22 mouse cellular contexts compared by ENCODE assay signal in the genomic region with DNA sequence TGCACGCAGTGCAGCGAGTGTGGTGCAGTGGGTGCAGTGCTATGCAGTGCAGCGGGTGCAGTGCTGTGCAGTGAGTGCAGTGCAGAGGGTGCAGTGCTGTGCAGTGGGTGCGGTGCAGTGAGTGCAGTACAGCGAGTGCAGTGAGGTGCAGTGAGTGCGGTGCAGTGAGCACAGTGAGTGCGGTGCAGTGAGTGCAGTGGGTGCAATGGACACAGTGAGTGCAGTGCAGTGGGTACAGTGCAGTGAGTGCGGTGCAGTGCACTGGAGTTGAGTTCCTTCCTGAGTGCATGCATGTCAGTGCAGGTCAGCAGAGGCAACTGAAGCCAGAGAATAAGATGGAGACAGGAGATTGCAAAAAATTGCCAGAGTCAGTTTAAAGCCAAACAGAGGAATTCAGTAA. TPM values are rescaled to one million over a fixed set of nuclear protein-coding genes. Genes with fewer than 3 reads are reported as not detected.
DNase-seq lines count a peak whose midpoint lies in the region; ATAC-seq lines count a peak whose summit lies in the region.
"Had no signal": no experiment of that assay in that cellular context is flagged by ENCODE, and none has a peak within 500 bp of the region (broad histone marks: within the 10 kb centered on the region; RNA-seq: fewer than 3 reads in every experiment).

No protein-coding gene starts in this region.

- H3K4me1 ChIP-seq in embryonic facial prominence, embryonic 12.5 days, result no peaks in the 10 kb centered on the region
- H3K4me1 ChIP-seq in embryonic facial prominence, embryonic 10.5 days, result no peaks in the 10 kb centered on the region
- no peaks in the 10 kb centered on the region for H3K4me1 ChIP-seq in kidney, embryonic 14.5 days (ENCODE audit: control insufficient read depth, insufficient read depth, low read length)
- H3K4me1 ChIP-seq in megakaryocyte, embryonic 14.5 days, result peaks cover 25% of the 10 kb centered on the region
- H3K4me1 ChIP-seq: hindbrain, embryonic 13.5 days; limb, embryonic 12.5 days; neural tube, embryonic 13.5 days had no signal

- 95% methylated on average over 8 of the region's 8 CpGs for WGBS in embryonic facial prominence, embryonic 12.5 days
- WGBS in embryonic facial prominence, embryonic 10.5 days, result 96% methylated on average over 8 of the region's 8 CpGs
- 97% methylated on average over 8 of the region's 8 CpGs for WGBS in kidney, embryonic 14.5 days

- no peaks in the 10 kb centered on the region for H3K27me3 ChIP-seq in embryonic facial prominence, embryonic 12.5 days
- no peaks in the 10 kb centered on the region for H3K27me3 ChIP-seq in embryonic facial prominence, embryonic 10.5 days (replicated peaks; ENCODE audit: low read depth, poor library complexity, severe bottlenecking)
- no peaks in the 10 kb centered on the region for H3K27me3 ChIP-seq in kidney, embryonic 14.5 days (ENCODE audit: control insufficient read depth, insufficient read depth, low read length)
- H3K27me3 ChIP-seq in megakaryocyte, embryonic 14.5 days (replicated peaks), result peaks cover 6% of the 10 kb centered on the region
- H3K27me3 ChIP-seq: hindbrain, embryonic 13.5 days; limb, embryonic 12.5 days; neural tube, embryonic 13.5 days had no signal

- 0 out of 2 replicates have a peak, but pooled peaks cover 5% of the 10 kb centered on the region for H3K9me3 ChIP-seq in embryonic facial prominence, embryonic 12.5 days
- peaks cover 7% of the 10 kb centered on the region for H3K9me3 ChIP-seq in embryonic facial prominence, embryonic 10.5 days
- H3K9me3 ChIP-seq in kidney, embryonic 14.5 days (ENCODE audit: control insufficient read depth, low read length), result 0 out of 2 replicates have a peak, but pooled peaks cover 2% of the 10 kb centered on the region
- peaks cover 8% of the 10 kb centered on the region for H3K9me3 ChIP-seq in megakaryocyte, embryonic 14.5 days
- H3K9me3 ChIP-seq: neural tube, embryonic 13.5 days had no signal

- no peak for DNase-seq in embryonic facial prominence, embryonic 10.5 days (ENCODE audit: low spot score)
- no peak for DNase-seq in kidney, postnatal 14 days
- DNase-seq in embryo, embryonic 9.5 days (ENCODE audit: extremely low spot score), result no peak
- DNase-seq: adrenal gland, postnatal 25 days; cerebellum, adult 11 months; cerebellum, postnatal 10 days; embryo, embryonic 11 days; gastrocnemius, adult 2 months; kidney, adult 9 months; lung, adult 2 months; lung, postnatal 4 days; thymus, adult 18-20 months had no signal

- no peak overlapping the region for H3K4me3 ChIP-seq in embryonic facial prominence, embryonic 12.5 days
- no peak overlapping the region for H3K4me3 ChIP-seq in embryonic facial prominence, embryonic 10.5 days
- no peak overlapping the region for H3K4me3 ChIP-seq in kidney, embryonic 14.5 days (ENCODE audit: low read length)
- H3K4me3 ChIP-seq in megakaryocyte, embryonic 14.5 days (replicated peaks), result peak overlapping the region; percentile 88
- H3K4me3 ChIP-seq: gastrocnemius, adult 2 months; hindbrain, embryonic 13.5 days; limb, embryonic 12.5 days; neural tube, embryonic 13.5 days had no signal

- no peak overlapping the region for H3K27ac ChIP-seq in embryonic facial prominence, embryonic 12.5 days
- no peak overlapping the region for H3K27ac ChIP-seq in embryonic facial prominence, embryonic 10.5 days (replicated peaks)
- H3K27ac ChIP-seq in kidney, embryonic 14.5 days (ENCODE audit: low read depth, low read length), result no peak overlapping the region
- H3K27ac ChIP-seq: gastrocnemius, adult 2 months; hindbrain, embryonic 13.5 days; limb, embryonic 12.5 days; neural tube, embryonic 13.5 days had no signal

- no peak overlapping the region for H3K4me2 ChIP-seq in embryonic facial prominence, embryonic 12.5 days (replicated peaks)
- H3K4me2 ChIP-seq in kidney, embryonic 14.5 days (replicated peaks; ENCODE audit: low read depth, low read length), result no peak overlapping the region
- H3K4me2 ChIP-seq: heart, embryonic 11.5 days; hindbrain, embryonic 13.5 days; limb, embryonic 12.5 days; neural tube, embryonic 13.5 days had no signal

- peak; percentile 62; the same call in 1 of the 2 replicates for ATAC-seq in embryonic facial prominence, embryonic 12.5 days (ENCODE audit: insufficient number of reproducible peaks, insufficient read depth, low FRiP score, low TSS enrichment)
- 0 out of 2 replicates have a peak, but pooled peaks have one; percentile 20 for ATAC-seq in kidney, embryonic 14.5 days (ENCODE audit: low FRiP score, low TSS enrichment)
- ATAC-seq in megakaryocyte, adult 5-6 weeks (ENCODE audit: poor library complexity, severe bottlenecking), result no peak
- 0 out of 2 replicates have a peak, but pooled peaks have one; percentile 10 for ATAC-seq in megakaryocyte progenitor cell, adult 5-6 weeks (replicated peaks; ENCODE audit: poor library complexity)
- ATAC-seq: inflammation-experienced regulatory T-cells, adult 6 months had no signal

- H3K9ac ChIP-seq in embryonic facial prominence, embryonic 12.5 days, result no peak overlapping the region
- H3K9ac ChIP-seq in kidney, embryonic 14.5 days (ENCODE audit: low read depth, low read length), result no peak overlapping the region
- H3K9ac ChIP-seq: hindbrain, embryonic 13.5 days; limb, embryonic 12.5 days; neural tube, embryonic 13.5 days had no signal

- no peaks in the 10 kb centered on the region for H3K36me3 ChIP-seq in embryonic facial prominence, embryonic 12.5 days
- 0 out of 2 replicates have a peak, but pooled peaks cover 3% of the 10 kb centered on the region for H3K36me3 ChIP-seq in embryonic facial prominence, embryonic 10.5 days (replicated peaks)
- H3K36me3 ChIP-seq in kidney, embryonic 14.5 days (ENCODE audit: control insufficient read depth, insufficient read depth, low read length), result no peaks in the 10 kb centered on the region
- H3K36me3 ChIP-seq in megakaryocyte, embryonic 14.5 days (replicated peaks; ENCODE audit: low read length), result no peaks in the 10 kb centered on the region
- H3K36me3 ChIP-seq: hindbrain, embryonic 13.5 days; limb, embryonic 12.5 days; neural tube, embryonic 13.5 days had no signal

RNA-seq across cellular contexts. Expression of a gene that starts 10.9 kb away (rescaled TPM):
- 28.4 and 31.3 TPM in 2 replicates for polyA plus RNA-seq in embryonic facial prominence, embryonic 12.5 days (2016; fragmentation: Nextera tagmentation; extraction: Ambion mirVana)
- polyA plus RNA-seq in embryonic facial prominence, embryonic 10.5 days (2016; fragmentation: Nextera tagmentation; extraction: Ambion mirVana), result 19.0 and 21.7 TPM in 2 replicates
- polyA plus RNA-seq in kidney, embryonic 14.5 days (2014; fragmentation: Nextera tagmentation; extraction: Ambion mirVana), result 18.0 and 22.4 TPM in 2 replicates
- 6.3 and 7.1 TPM in 2 replicates for polyA plus RNA-seq in megakaryocyte, embryonic 14.5 days (2012; ENCODE audit: insufficient read depth, low replicate concordance)
- total RNA-seq in megakaryocyte, adult 5-6 weeks (2015), result 6.9 and 8.5 TPM in 2 replicates
- total RNA-seq in megakaryocyte, adult 5-6 weeks (2017), result 10.6 and 14.0 TPM in 2 replicates
- 32.6 and 46.3 TPM in 2 replicates for total RNA-seq in megakaryocyte progenitor cell, adult 5-6 weeks (2015)
- 37.4 and 40.3 TPM in 2 replicates for total RNA-seq in megakaryocyte progenitor cell, adult 5-6 weeks (2017)

RNA-seq across cellular contexts. Expression of a gene that starts 45.8 kb away (rescaled TPM):
- 187 and 194 TPM in 2 replicates for polyA plus RNA-seq in embryonic facial prominence, embryonic 12.5 days (2016; fragmentation: Nextera tagmentation; extraction: Ambion mirVana)
- polyA plus RNA-seq in embryonic facial prominence, embryonic 10.5 days (2016; fragmentation: Nextera tagmentation; extraction: Ambion mirVana), result 192 and 199 TPM in 2 replicates
- 238 and 259 TPM in 2 replicates for polyA plus RNA-seq in kidney, embryonic 14.5 days (2014; fragmentation: Nextera tagmentation; extraction: Ambion mirVana)
- 12.1 TPM in 1 of 2 replicates, not detected in the other for polyA plus RNA-seq in megakaryocyte, embryonic 14.5 days (2012; ENCODE audit: insufficient read depth, low replicate concordance)
- total RNA-seq in megakaryocyte, adult 5-6 weeks (2015), result 490 and 593 TPM in 2 replicates
- total RNA-seq in megakaryocyte, adult 5-6 weeks (2017), result 665 and 673 TPM in 2 replicates
- total RNA-seq in megakaryocyte progenitor cell, adult 5-6 weeks (2015), result 277 and 326 TPM in 2 replicates
- 334 and 345 TPM in 2 replicates for total RNA-seq in megakaryocyte progenitor cell, adult 5-6 weeks (2017)

Comparison
In these comparisons a context has a peak if more than half of its experiments do, and no peak if none do; other contexts are left out.
1. RNA of a gene that starts 45.8 kb away (polyA plus RNA-seq): 238 to 259 TPM in kidney, embryonic 14.5 days, 192 to 199 TPM in embryonic facial prominence, embryonic 10.5 days and 187 to 194 TPM in embryonic facial prominence, embryonic 12.5 days; 12.1 TPM in megakaryocyte, embryonic 14.5 days; every median in the first group is over 10 times any median in the second.